Mouse (Mus musculus) forelimb bud, embryonic 11.5 days (tissue): ENCODE results near the gene Gm9887.

Experiments
- DNase-seq: peaks from one replicate; pipeline ENCODE4 v3.0.0-alpha.2; 2012; ENCODE audit warnings: low read depth, low spot score

The Gm9887 gene

DNA sequence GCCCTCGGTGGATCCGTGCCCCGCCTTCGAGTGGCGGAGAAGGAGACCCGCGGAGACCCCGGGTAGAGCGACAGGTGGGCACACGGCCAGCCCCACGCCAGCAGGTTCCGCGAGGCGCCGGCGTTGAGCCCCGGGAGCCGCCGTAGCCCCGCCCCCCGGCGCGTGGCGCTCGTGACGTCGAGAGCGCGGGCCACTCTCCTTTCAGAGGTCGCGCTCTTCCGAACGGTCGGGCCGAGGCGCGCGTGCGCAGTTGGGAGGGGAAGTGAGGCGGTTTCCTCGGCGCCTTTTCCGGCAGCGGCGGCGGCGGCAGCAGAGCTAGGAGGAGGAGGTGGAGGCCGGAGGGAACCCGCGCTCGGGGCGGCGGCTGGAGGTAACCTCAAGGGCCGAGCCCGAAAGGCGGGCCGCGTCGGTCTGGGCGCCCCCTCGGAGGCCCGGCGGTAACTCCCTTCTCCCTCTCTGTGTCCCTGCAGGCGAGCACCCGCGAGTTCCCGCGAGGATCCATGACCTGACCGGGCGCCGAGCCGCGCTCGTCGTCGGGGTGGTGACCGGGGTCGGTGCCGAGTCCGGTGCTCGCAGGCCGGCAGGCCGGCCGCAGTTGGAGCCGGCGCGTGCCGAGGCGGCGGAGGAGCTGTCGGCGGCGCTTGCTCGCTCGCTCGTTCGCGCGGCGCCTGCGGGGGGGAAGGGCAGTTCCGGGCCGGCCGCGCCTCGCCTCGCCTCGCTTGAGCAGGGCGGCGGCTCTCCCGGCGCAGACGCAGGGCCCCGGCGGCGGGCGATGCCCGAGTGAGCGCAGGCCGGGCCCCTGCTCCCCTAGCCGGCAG, at the start of gene Gm9887, which contains the start of gene Arf6:
Gene Gm9887, minus strand, starts transcription at position 605 of the 818 bp plus-strand sequence.
Gene Arf6, plus strand, starts transcription at position 297 of the 818 bp plus-strand sequence.
- peak; percentile 95 for DNase-seq

DNA sequence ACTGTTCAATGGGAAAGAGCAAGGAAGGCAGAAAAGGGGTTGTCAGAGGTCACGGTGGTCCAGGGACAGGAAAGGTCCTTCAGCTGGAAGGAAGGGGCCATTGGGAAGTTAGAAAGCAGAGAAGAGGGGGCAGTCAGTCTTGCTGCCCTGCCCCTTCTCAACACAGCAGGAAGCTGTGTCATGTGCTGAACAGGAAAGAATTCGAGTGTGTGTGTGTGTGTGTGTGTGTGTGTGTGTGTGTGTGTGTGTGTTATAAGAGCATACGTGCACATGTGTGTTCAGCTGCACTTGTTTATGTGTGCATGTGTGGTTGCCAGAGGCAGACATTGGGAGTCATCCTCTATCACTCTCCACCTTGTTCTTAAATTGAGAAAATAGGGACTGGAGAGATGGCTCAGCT, 48.5 kb upstream of the Gm9887 start:
- DNase-seq = no peak

DNA sequence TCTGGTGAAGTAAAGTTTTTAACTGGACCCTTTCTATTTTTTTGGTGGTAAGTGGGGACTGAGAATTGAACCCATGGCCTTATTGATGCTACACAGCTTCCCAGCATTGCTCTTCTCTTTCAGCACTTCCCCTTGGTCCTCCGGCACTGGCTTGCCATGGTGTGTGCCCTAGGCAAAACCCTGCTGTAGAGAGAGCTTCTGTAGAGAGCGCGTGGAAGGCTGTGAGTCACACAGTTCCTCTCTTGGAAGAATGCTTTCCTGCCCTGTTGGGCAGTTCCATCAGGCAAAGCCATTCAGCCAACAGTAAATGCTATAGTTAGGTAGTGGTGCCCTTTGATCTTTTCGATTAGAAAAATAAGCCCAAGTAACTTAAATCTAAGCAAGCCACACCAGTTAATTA, 47.3 kb upstream of the Gm9887 start:
- DNase-seq = no peak

DNA sequence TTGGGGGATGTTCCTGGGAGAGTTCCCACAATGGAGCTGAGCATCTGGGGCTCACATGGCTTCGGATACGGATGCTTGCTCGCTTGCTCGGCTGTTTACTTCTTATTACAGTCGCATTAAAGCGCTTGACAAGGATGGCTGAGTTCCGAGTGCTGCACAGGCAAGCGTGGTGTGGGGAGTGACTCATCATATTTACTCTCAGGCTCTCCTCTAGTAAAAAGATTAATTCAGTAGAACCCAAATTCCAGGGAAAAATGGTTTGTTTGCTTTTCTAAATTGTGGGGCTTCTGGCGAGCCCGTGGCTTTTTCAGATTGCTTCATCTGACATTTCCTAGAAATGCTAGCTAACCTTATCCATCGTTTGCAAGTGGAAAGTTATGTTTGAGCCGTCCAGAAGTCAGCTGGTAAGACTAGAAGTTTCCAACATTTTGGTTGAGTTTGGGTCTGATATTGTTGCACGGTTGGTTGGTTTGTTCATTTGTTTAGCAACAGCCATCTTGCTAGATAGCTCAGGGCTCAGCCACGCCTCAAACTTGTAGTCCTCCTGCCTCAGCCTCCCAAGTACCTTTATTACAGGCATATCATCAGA, 46.9 kb upstream of the Gm9887 start:
- no peak for DNase-seq

DNA sequence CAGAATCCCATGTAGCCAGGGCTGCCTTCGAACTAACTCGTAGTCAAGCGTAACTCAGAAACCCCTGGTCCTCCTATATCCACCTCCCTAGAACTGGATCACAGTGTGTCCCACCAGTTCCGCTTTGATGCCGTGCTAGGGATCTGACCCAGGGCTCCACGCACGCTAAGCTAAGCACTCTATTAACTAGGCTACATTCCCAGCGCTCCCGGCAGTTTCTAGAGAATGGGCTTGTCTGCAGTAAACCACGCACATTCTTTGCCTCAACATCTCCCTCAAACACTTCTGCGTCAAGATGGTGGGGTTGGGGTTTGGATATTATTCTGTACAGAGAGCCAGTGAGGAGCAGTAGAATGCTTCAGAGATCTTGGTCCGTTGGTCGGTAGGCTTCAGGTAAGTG, 46.3 kb upstream of the Gm9887 start:
- no peak for DNase-seq

- DNase-seq = no peak
Measured at GRCm38 (mm10) chr12:69417701-69418291, 45.5 kb upstream of the Gm9887 start.

DNA sequence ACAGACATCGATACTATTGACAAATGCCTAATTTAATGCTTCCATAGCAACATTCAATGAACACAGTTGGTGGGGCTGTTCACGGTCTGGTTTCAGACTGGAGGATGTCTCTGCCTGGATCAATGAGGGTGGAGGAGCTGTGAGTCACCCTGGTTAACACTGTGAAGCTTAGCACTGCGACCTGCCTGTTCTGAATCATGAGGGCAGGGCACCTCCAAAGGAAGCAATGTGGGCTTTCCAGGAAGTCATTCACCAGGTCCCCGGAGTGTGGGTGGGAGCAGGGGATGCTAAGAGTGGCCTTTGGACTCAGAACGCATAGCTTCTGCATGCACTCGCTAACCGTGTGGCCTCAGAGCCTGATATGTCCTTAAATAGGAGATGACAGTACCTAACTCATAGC, 44.5 kb upstream of the Gm9887 start:
- no peak for DNase-seq

DNA sequence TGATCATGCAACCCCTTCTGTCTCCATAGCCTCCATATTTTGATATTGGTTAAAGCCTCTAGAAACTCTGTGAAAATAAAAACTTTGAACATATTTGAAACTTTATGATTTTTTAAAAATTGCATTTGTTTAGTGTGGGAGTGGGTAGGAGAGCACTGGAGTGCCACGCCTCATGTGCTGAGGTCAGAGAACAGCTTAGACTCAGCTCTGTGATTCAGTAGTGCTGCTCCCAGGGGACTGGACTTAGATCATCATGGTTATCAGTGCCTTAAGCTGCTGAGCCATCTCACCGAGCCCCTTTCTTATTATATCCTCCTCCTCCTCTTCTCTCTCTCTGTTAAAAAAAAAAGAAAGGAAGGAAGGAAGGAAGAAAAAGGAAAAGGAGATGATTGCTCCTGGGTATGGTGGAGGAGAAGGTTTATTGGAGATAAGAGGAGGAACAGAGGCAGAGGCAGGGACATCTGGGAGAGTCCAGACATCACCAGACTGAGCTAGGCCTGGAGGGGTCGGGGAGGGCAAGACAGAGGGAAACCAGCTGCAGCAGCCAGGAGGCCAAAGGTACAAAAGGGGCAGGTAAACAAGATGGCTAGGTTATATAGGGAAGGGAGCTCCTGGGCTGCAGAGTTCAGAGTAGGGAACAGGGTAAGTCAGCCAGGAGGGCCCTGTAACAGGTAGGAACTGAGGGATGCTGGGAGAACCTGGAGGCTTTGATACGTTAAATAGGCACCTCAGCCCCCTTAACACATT, 42.7 kb upstream of the Gm9887 start:
- no peak for DNase-seq

- no peak for DNase-seq
Measured at GRCm38 (mm10) chr12:69413303-69413702, 41.0 kb upstream of the Gm9887 start.

GRCm38 (mm10) chr12:69411936-69412335, 39.7 kb upstream of the Gm9887 start:
- no peak for DNase-seq

GRCm38 (mm10) chr12:69410767-69411166, 38.5 kb upstream of the Gm9887 start:
- DNase-seq = no peak

DNA sequence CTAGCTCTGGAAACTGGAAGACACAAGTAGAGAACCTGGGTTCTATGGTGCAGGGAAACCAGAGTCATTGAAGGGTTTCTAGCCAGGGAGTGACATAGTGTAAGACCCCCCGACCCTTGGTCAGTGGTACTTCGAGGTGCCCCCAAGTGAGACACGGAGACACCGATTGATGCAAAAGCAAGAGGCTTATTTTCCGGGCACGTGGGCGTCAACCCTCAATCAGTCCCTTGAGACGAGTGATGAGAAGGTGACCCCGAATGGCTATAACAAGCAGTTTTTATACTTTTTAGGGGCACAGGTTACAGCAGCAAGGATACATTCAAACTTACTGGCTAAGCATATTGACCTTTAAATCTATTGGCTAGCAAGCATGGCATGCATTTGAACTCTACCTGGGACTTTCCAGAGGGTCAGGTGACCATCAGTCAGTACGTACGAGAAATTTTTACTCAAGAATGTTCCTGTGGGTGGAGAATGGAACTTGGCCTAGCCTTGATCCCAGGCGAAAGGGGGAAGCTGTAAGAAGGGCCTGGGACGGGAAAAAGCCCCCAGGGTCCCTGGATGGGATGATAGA, 30.4 kb upstream of the Gm9887 start:
- DNase-seq = no peak

DNA sequence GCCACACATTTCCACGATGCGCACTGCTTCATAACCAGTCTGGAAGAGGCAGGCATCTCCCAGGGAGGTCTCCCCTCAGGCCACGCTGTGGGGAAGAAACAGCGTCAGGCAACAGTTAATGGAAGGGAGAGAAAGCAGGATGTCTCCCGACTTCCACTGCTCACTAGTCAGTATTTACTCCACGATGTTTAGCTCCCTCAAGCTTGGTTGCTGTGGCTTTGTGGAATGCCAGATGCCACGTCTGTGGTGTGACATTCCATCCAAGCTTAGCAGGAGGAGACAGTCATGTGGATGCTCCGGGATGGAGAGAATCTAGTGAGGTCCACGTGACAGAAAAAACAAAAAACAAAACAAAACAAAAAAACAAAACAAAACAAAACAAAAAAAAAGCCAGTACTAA, 29.8 kb upstream of the Gm9887 start:
- DNase-seq = no peak

DNA sequence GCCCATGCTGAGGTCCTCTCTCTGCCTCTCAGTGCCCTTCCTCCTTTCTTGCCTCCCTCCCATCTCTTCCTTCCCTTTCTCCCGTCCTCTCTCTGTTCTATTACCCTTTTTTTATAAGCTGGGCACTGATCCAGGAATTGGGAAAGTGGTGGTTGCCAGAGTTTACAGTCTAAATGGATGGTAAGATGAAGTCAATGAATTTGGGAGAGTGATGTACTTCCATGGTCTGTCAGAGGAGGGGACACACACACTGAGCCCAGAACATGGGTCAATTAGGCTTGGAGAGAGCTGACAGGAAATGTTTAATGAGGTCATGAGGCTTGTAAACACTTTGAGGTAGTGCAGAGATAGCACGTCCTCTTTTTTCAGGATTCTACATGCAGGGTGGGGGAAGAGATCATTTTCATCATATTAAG, 28.6 kb upstream of the Gm9887 start:
- no peak for DNase-seq

- no peak for DNase-seq
Measured at GRCm38 (mm10) chr12:69400367-69400766, 28.1 kb upstream of the Gm9887 start.

- no peak for DNase-seq
Measured at GRCm38 (mm10) chr12:69394456-69394855, 22.2 kb upstream of the Gm9887 start.

DNA sequence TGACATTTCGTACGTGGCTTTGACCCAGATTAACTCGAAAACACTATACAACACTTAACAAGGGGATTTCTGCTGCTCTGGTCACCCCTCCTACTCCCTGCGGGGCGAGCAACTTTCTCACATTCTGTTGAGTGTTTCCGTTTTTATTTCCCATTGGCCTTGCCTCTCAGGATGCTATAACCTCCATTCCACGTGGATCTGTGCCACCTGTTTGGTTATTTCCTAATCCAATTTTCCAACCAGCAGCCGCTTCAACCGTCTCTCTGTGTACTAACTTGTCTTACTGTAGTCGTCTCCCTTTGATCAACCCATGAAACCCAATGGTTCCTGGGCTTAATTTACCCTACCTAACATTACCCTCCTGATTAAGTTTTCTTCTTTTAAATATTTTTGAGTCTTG, 20.8 kb upstream of the Gm9887 start:
- no peak for DNase-seq

GRCm38 (mm10) chr12:69390000-69390698, 17.9 kb upstream of the Gm9887 start:
- DNase-seq = no peak

GRCm38 (mm10) chr12:69389273-69389938, 17.1 kb upstream of the Gm9887 start:
- DNase-seq = no peak

DNA sequence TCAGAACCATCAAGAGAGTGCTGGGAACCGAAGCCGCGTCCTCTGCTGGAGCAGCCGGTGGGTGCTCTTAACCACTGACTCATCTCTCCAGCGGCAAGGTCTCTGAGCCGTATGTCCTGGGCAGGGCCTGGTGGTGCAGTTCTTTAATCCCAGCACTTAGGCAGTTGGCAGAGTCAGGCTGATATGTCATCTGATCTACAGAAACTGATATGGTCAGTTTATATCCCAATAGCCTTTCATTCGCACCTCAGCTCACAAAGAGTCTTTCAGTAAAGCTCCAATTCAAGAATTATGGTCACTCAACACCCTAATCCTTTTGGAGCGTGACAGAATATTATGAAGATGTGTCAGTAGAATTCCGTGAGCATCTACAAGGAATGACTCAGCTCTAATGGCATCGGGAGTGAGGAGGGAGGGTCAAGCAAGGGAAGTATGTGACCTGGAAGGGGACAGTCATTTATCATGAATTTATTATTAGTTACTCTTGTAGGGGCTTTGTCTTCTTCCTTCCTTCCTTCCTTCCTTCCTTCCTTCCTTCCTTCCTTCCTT, 16.1 kb upstream of the Gm9887 start:
- DNase-seq = no peak
